13 mouse cellular contexts compared by ENCODE assay signal in the genomic region with DNA sequence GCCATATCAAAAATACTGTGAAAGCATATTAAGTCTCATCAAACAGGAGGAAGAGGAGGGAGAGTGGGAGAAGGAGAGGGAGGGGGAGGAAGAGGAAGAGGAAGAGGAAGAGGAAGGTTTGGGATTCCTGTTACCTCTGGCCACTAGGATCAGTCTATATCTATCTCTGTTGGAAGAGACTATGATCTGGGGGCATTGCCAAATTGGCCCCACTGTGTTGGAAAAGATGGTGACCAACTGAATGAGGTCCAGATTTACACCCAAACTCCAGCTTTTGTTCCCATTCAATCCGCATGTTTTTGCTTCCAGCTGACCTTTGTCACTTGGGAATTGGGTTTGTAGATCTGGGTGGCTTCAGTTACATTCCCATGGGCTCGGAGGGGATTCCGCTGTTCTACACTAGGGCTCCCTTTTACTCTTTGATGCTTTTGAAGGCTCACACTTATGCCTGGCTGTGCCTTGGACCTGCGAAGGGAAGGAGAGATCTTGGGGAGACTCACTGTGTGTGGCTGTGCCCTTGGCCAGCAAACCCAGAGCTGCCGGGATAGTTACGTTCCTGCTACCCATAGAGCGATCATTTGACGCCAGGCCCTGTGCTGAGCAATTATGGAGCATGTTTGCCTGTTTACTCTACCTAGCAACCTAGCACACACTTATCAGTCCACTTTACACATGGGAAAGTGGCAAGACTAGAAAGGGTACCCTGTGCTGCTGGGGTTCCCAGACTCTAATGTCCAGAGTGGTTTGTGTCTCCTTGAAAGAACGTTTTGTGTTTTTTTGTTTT.
DNase-seq lines count a peak whose midpoint lies in the region.
"Had no signal": no experiment of that assay in that cellular context is flagged by ENCODE, and none has a peak within 500 bp of the region (broad histone marks: within the 10 kb centered on the region; RNA-seq: fewer than 3 reads in every experiment).

No protein-coding gene starts in this region.

- intact Hi-C loops in heart, postnatal 25 days (cut with DNase I) = no loop called here
- intact Hi-C loops in heart, postnatal 36 days (cut with DNase I) = no loop called here

- no peaks in the 10 kb centered on the region for H3K27me3 ChIP-seq in limb, embryonic 10.5 days (ENCODE audit: low read depth, poor library complexity, severe bottlenecking)
- H3K27me3 ChIP-seq: embryonic facial prominence, embryonic 12.5 days; heart, embryonic 13.5 days; hindbrain, embryonic 15.5 days had no signal

- H3K36me3 ChIP-seq in limb, embryonic 10.5 days = no peaks in the 10 kb centered on the region
- H3K36me3 ChIP-seq: embryonic facial prominence, embryonic 12.5 days; heart, embryonic 13.5 days; hindbrain, embryonic 15.5 days had no signal

- no peaks in the 10 kb centered on the region for H3K9me3 ChIP-seq in limb, embryonic 10.5 days (replicated peaks)
- H3K9me3 ChIP-seq: embryonic facial prominence, embryonic 12.5 days; heart, embryonic 13.5 days; hindbrain, embryonic 15.5 days had no signal

- DNase-seq in cerebellum, postnatal 10 days = peak; percentile 63 to 72
- no peak for DNase-seq in cerebellum, adult 8-10 months
- DNase-seq in heart, adult 18-20 months = peak; percentile 35 to 47
- DNase-seq in heart, postnatal 25 days (ENCODE audit: low spot score) = no peak
- peak; percentile 31 for DNase-seq in heart, postnatal 4 days
- no peak for DNase-seq in heart, postnatal 36 days
- no peak for DNase-seq in limb, embryonic 10.5 days (ENCODE audit: low spot score)
- DNase-seq: adrenal gland, postnatal 14 days; gastrocnemius, postnatal 14 days; kidney, adult 2 months had no signal

- peak overlapping the region; percentile 48; the same call in 1 of the 2 replicates for H3K27ac ChIP-seq in limb, embryonic 10.5 days
- H3K27ac ChIP-seq: embryonic facial prominence, embryonic 12.5 days; heart, embryonic 13.5 days; hindbrain, embryonic 15.5 days had no signal

- H3K4me1 ChIP-seq in limb, embryonic 10.5 days = peaks cover 76% of the 10 kb centered on the region

- WGBS in limb, embryonic 10.5 days = 90% methylated on average over 9 of the region's 9 CpGs

- no peak overlapping the region for H3K4me3 ChIP-seq in limb, embryonic 10.5 days
- H3K4me3 ChIP-seq: embryonic facial prominence, embryonic 12.5 days; heart, embryonic 13.5 days; hindbrain, embryonic 15.5 days had no signal

Comparison
In these comparisons a context has a peak if more than half of its experiments do, and no peak if none do; other contexts are left out.
1. DNase-seq: peak in cerebellum, postnatal 10 days (2 of 2), heart, adult 18-20 months (2 of 2) and heart, postnatal 4 days (single experiment); none in cerebellum, adult 8-10 months (single experiment), heart, postnatal 25 days (single experiment), heart, postnatal 36 days (0 of 2) and limb, embryonic 10.5 days (single experiment).